Mouse (Mus musculus) limb, embryonic 10.5 days (tissue): ENCODE data around the gene 4933430I17Rik. TPM values are rescaled to one million over a fixed set of nuclear protein-coding genes. Genes with fewer than 3 reads are reported as not detected.

Experiments used
- DNase-seq: peaks from one replicate; pipeline ENCODE4 v3.0.0-alpha.2; 2017; ENCODE audit warnings: low spot score
- H3K27ac ChIP-seq: fragments of 300-500 bp; sonication (generic); 2 replicates; pipeline ENCODE4 v1.5.1; 2016; ENCODE audit warnings: mild to moderate bottlenecking
- H3K27me3 ChIP-seq: fragments of 300-500 bp; sonication (generic); 2 replicates; pipeline ENCODE4 v1.6.1; 2016; ENCODE audit warnings: low read depth, mild to moderate bottlenecking; ENCODE audit not compliant: poor library complexity, severe bottlenecking
- H3K36me3 ChIP-seq: fragments of 300-500 bp; sonication (generic); 2 replicates; pipeline ENCODE4 v1.6.1; 2016; ENCODE audit warnings: mild to moderate bottlenecking, moderate library complexity
- H3K4me1 ChIP-seq: fragments of 300-500 bp; sonication (generic); 2 replicates; pipeline ENCODE4 v1.6.1; 2016
- H3K4me3 ChIP-seq: fragments of 300-500 bp; sonication (generic); 2 replicates; pipeline ENCODE4 v1.5.1; 2016; ENCODE audit warnings: mild to moderate bottlenecking, moderate library complexity
- H3K9me3 ChIP-seq: fragments of 300-500 bp; sonication (generic); replicated peaks from 2 replicates; pipeline ENCODE4 v1.6.1; 2016; ENCODE audit warnings: mild to moderate bottlenecking
- WGBS: fragments of 180-500 bp; shearing (Covaris S2); methylation state at CpG from one replicate; pipeline ENCODE4 v1.1.7; 2016; 5-methylcytosine and 5-hydroxymethylcytosine counted together
- polyA plus RNA-seq: library from polyadenylated mRNA; unstranded; fragments of >200 nt; fragmentation: Nextera tagmentation; extraction: Ambion mirVana; gene quantifications from 2 replicates; pipeline ENCODE4 v1.2.1, GENCODE M21; 2016

The 4933430I17Rik gene
- polyA plus RNA-seq, 1 experiment from 2014 or later = 0.86 TPM

GRCm38 (mm10) chr4:62526256-62526655 is 1.1 kb downstream of the 4933430I17Rik start:
- H3K4me1 ChIP-seq = peaks cover 12% of the 10 kb centered on the region
- no peaks in the 10 kb centered on the region for H3K27me3 ChIP-seq
- H3K36me3 ChIP-seq = peaks cover 23% of the 10 kb centered on the region
- no peak for DNase-seq
- no peaks in the 10 kb centered on the region for H3K9me3 ChIP-seq
- WGBS = 58% methylated on average over 2 of the region's 2 CpGs
- no peak overlapping the region for H3K27ac ChIP-seq
- H3K4me3 ChIP-seq = no peak overlapping the region

- Histone ChIP-seq H3K27ac (no peak overlapping the region), H3K4me1 (peaks cover 12% of the 10 kb centered on the region), H3K27me3 (no peaks in the 10 kb centered on the region), H3K36me3 (peaks cover 14% of the 10 kb centered on the region), H3K9me3 (no peaks in the 10 kb centered on the region), H3K4me3 (no peak overlapping the region)
- WGBS = 83% methylated on average over 4 of the region's 4 CpGs
- DNase-seq = no peak
Measured at GRCm38 (mm10) chr4:62527655-62528054, 2.5 kb downstream of the 4933430I17Rik start.

GRCm38 (mm10) chr4:62533729-62534128 is 8.6 kb downstream of the 4933430I17Rik start:
- Histone ChIP-seq H3K27ac (no peak overlapping the region; the same call in 1 of the 2 replicates), H3K9me3 (no peaks in the 10 kb centered on the region), H3K36me3 (no peaks in the 10 kb centered on the region), H3K4me1 (no peaks in the 10 kb centered on the region), H3K4me3 (no peak overlapping the region), H3K27me3 (no peaks in the 10 kb centered on the region)
- 76% methylated on average over 6 of the region's 6 CpGs for WGBS
- no peak for DNase-seq

GRCm38 (mm10) chr4:62541802-62542201 is 16.6 kb downstream of the 4933430I17Rik start:
- WGBS = 66% methylated on average over 3 of the region's 3 CpGs
- Histone ChIP-seq H3K27me3 (no peaks in the 10 kb centered on the region), H3K4me3 (no peak overlapping the region), H3K36me3 (no peaks in the 10 kb centered on the region), H3K27ac (no peak overlapping the region), H3K9me3 (no peaks in the 10 kb centered on the region), H3K4me1 (no peaks in the 10 kb centered on the region)
- no peak for DNase-seq

GRCm38 (mm10) chr4:62543782-62544181 is 18.6 kb downstream of the 4933430I17Rik start:
- Histone ChIP-seq H3K27me3 (no peaks in the 10 kb centered on the region), H3K4me1 (no peaks in the 10 kb centered on the region), H3K9me3 (no peaks in the 10 kb centered on the region), H3K4me3 (no peak overlapping the region), H3K36me3 (no peaks in the 10 kb centered on the region), H3K27ac (no peak overlapping the region)
- 85% methylated on average over 6 of the region's 6 CpGs for WGBS
- DNase-seq = no peak

- H3K27me3 ChIP-seq = no peaks in the 10 kb centered on the region
- no peaks in the 10 kb centered on the region for H3K36me3 ChIP-seq
- no peak overlapping the region for H3K27ac ChIP-seq
- H3K4me1 ChIP-seq = no peaks in the 10 kb centered on the region
- no peaks in the 10 kb centered on the region for H3K9me3 ChIP-seq
- no peak overlapping the region for H3K4me3 ChIP-seq
- no peak for DNase-seq
Measured at GRCm38 (mm10) chr4:62544801-62545200, 19.6 kb downstream of the 4933430I17Rik start.

- no peaks in the 10 kb centered on the region for H3K4me1 ChIP-seq
- no peak overlapping the region for H3K27ac ChIP-seq
- no peaks in the 10 kb centered on the region for H3K9me3 ChIP-seq
- H3K36me3 ChIP-seq = no peaks in the 10 kb centered on the region
- no peak for DNase-seq
- no peak overlapping the region for H3K4me3 ChIP-seq
- 90% methylated on average over 7 of the region's 7 CpGs for WGBS
- H3K27me3 ChIP-seq = 0 out of 2 replicates have a peak, but pooled peaks cover 6% of the 10 kb centered on the region
Measured at GRCm38 (mm10) chr4:62551966-62552365, 26.8 kb downstream of the 4933430I17Rik start.

GRCm38 (mm10) chr4:62557436-62557835 is 32.3 kb downstream of the 4933430I17Rik start:
- H3K36me3 ChIP-seq = no peaks in the 10 kb centered on the region
- no peak overlapping the region for H3K27ac ChIP-seq
- 0 out of 2 replicates have a peak, but pooled peaks cover 8% of the 10 kb centered on the region for H3K4me1 ChIP-seq
- no peak for DNase-seq
- 85% methylated on average over 3 of the region's 3 CpGs for WGBS
- H3K9me3 ChIP-seq = no peaks in the 10 kb centered on the region
- H3K4me3 ChIP-seq = no peak overlapping the region
- 0 out of 2 replicates have a peak, but pooled peaks cover 6% of the 10 kb centered on the region for H3K27me3 ChIP-seq

GRCm38 (mm10) chr4:62559797-62560329 is 34.7 kb downstream of the 4933430I17Rik start, which contains the start of gene Rgs3:
TSS of gene Rgs3 (plus strand) at chr4:62559847.
- WGBS = 66% methylated on average over 6 of the region's 6 CpGs
- Histone ChIP-seq H3K4me1 (0 out of 2 replicates have a peak, but pooled peaks cover 8% of the 10 kb centered on the region), H3K36me3 (no peaks in the 10 kb centered on the region), H3K27me3 (no peaks in the 10 kb centered on the region), H3K4me3 (no peak within 1 kb of the TSS), H3K9me3 (no peaks in the 10 kb centered on the region), H3K27ac (no peak within 1 kb of the TSS)
- DNase-seq = no peak

- DNase-seq = peak; percentile 67
- H3K9me3 ChIP-seq = no peaks in the 10 kb centered on the region
Measured at GRCm38 (mm10) chr4:62560963-62561629, 35.9 kb downstream of the 4933430I17Rik start.

GRCm38 (mm10) chr4:62561630-62562001 is 36.4 kb downstream of the 4933430I17Rik start:
- 69% methylated on average over 3 of the region's 3 CpGs for WGBS
- Histone ChIP-seq H3K4me3 (no peak overlapping the region), H3K27ac (peak overlapping the region; percentile 46; the same call in 1 of the 2 replicates), H3K36me3 (no peaks in the 10 kb centered on the region), H3K4me1 (0 out of 2 replicates have a peak, but pooled peaks cover 8% of the 10 kb centered on the region), H3K27me3 (no peaks in the 10 kb centered on the region), H3K9me3 (no peaks in the 10 kb centered on the region)
- no peak for DNase-seq

More at GRCm38 (mm10) chr4:62560963-62561629, 35.9 kb downstream of the 4933430I17Rik start:
- H3K27ac ChIP-seq = no peak overlapping the region
- H3K4me1 ChIP-seq = 0 out of 2 replicates have a peak, but pooled peaks cover 8% of the 10 kb centered on the region
- H3K27me3 ChIP-seq = no peaks in the 10 kb centered on the region
- 22% methylated on average over 4 of the region's 4 CpGs for WGBS
- H3K4me3 ChIP-seq = no peak overlapping the region
- no peaks in the 10 kb centered on the region for H3K36me3 ChIP-seq

- WGBS = 77% methylated on average over 4 of the region's 4 CpGs
- H3K27me3 ChIP-seq = no peaks in the 10 kb centered on the region
- H3K4me1 ChIP-seq = 0 out of 2 replicates have a peak, but pooled peaks cover 8% of the 10 kb centered on the region
- no peak overlapping the region for H3K4me3 ChIP-seq
- no peaks in the 10 kb centered on the region for H3K36me3 ChIP-seq
- H3K9me3 ChIP-seq = no peaks in the 10 kb centered on the region
- peak overlapping the region; percentile 46; the same call in 1 of the 2 replicates for H3K27ac ChIP-seq
- no peak for DNase-seq
Measured at GRCm38 (mm10) chr4:62562006-62562405, 36.8 kb downstream of the 4933430I17Rik start.

- Histone ChIP-seq H3K27ac (no peak overlapping the region), H3K4me3 (no peak overlapping the region), H3K27me3 (no peaks in the 10 kb centered on the region), H3K9me3 (no peaks in the 10 kb centered on the region), H3K36me3 (no peaks in the 10 kb centered on the region), H3K4me1 (0 out of 2 replicates have a peak, but pooled peaks cover 6% of the 10 kb centered on the region)
- no peak for DNase-seq
- 85% methylated on average over 4 of the region's 4 CpGs for WGBS
Measured at GRCm38 (mm10) chr4:62566530-62566929, 41.4 kb downstream of the 4933430I17Rik start.
